ENCODE assay signal across 18 mouse cellular contexts in genomic region chr4:153968063-153968462, GRCm38 (mm10). TPM values are rescaled to one million over a fixed set of nuclear protein-coding genes. Genes with fewer than 3 reads are reported as not detected.
DNase-seq lines count a peak whose midpoint lies in the region; ATAC-seq and TF ChIP-seq lines count a peak whose summit lies in the region.
"Had no signal": no experiment of that assay in that cellular context is flagged by ENCODE, and none has a peak within 500 bp of the region (broad histone marks: within the 10 kb centered on the region; RNA-seq: fewer than 3 reads in every experiment).

No protein-coding gene starts in this region.

- no peak overlapping the region for H3K9ac ChIP-seq in midbrain, postnatal 0 days (replicated peaks; ENCODE audit: low read length, poor library complexity, severe bottlenecking)
- H3K9ac ChIP-seq in midbrain, embryonic 15.5 days: no peak overlapping the region
- H3K9ac ChIP-seq: forebrain, embryonic 12.5 days; hindbrain, embryonic 15.5 days had no signal

- ATAC-seq in midbrain, postnatal 0 days (ENCODE audit: low FRiP score): no peak
- no peak for ATAC-seq in midbrain, embryonic 15.5 days (replicated peaks)

- no peak overlapping the region for H3K4me2 ChIP-seq in midbrain, postnatal 0 days (ENCODE audit: low read depth, low read length, poor library complexity, severe bottlenecking)
- no peak overlapping the region for H3K4me2 ChIP-seq in midbrain, embryonic 15.5 days
- H3K4me2 ChIP-seq: forebrain, embryonic 12.5 days; hindbrain, embryonic 15.5 days; liver, embryonic 11.5 days had no signal

- TF ChIP-seq CTCF in cerebellum, adult 2 months (IDR thresholded peaks at IDR 0.05; ENCODE audit: borderline replicate concordance, insufficient read depth, low read depth, low read length): 0 out of 2 replicates have a peak, but pooled peaks have one; percentile 4
- peak; percentile 12 for TF ChIP-seq CTCF in left cerebral cortex, adult 2 months (IDR thresholded peaks at IDR 0.05)
- TF ChIP-seq CTCF in midbrain, postnatal 0 days (IDR thresholded peaks at IDR 0.05): peak; percentile 49

- H3K9me3 ChIP-seq in midbrain, postnatal 0 days (ENCODE audit: low read length): no peaks in the 10 kb centered on the region
- H3K9me3 ChIP-seq in midbrain, embryonic 15.5 days: no peaks in the 10 kb centered on the region
- H3K9me3 ChIP-seq: forebrain, embryonic 12.5 days; hindbrain, embryonic 15.5 days had no signal

- TF ChIP-seq POLR2A in cerebellum, adult 2 months (IDR thresholded peaks at IDR 0.05; ENCODE audit: borderline replicate concordance, insufficient read depth, low read length): no peak

- H3K36me3 ChIP-seq in midbrain, postnatal 0 days (ENCODE audit: insufficient read depth, low read length): peaks cover 58% of the 10 kb centered on the region
- H3K36me3 ChIP-seq in midbrain, embryonic 15.5 days (replicated peaks): peaks cover 10% of the 10 kb centered on the region; the same call in 1 of the 2 replicates

- no peaks in the 10 kb centered on the region for H3K4me1 ChIP-seq in cerebellum, adult 2 months (ENCODE audit: control insufficient read depth, insufficient read depth, low read length)
- H3K4me1 ChIP-seq in midbrain, postnatal 0 days (ENCODE audit: insufficient read depth, low read length): no peaks in the 10 kb centered on the region
- peaks cover 4% of the 10 kb centered on the region for H3K4me1 ChIP-seq in midbrain, embryonic 15.5 days

- 86% methylated on average over 2 of the region's 2 CpGs for WGBS in cerebellum, adult 2 months
- 91% methylated on average over 2 of the region's 2 CpGs for WGBS in midbrain, postnatal 0 days
- WGBS in midbrain, embryonic 15.5 days: 86% methylated on average over 2 of the region's 2 CpGs

- H3K27ac ChIP-seq in cerebellum, adult 2 months (ENCODE audit: insufficient read depth, low read length): no peak overlapping the region
- no peak overlapping the region for H3K27ac ChIP-seq in left cerebral cortex, adult 2 months
- H3K27ac ChIP-seq in midbrain, postnatal 0 days (ENCODE audit: low read depth, low read length): no peak overlapping the region
- no peak overlapping the region for H3K27ac ChIP-seq in midbrain, embryonic 15.5 days
- H3K27ac ChIP-seq: forebrain, embryonic 12.5 days; heart, adult 2 months; hindbrain, embryonic 15.5 days had no signal

- intact Hi-C loops in left cerebral cortex, adult 2 months (cut with DNase I): no loop called here

- no peak overlapping the region for H3K4me3 ChIP-seq in cerebellum, adult 2 months (replicated peaks; ENCODE audit: insufficient read depth, low read depth, low read length)
- H3K4me3 ChIP-seq in left cerebral cortex, adult 2 months: no peak overlapping the region
- H3K4me3 ChIP-seq in midbrain, postnatal 0 days (ENCODE audit: low read depth, low read length): no peak overlapping the region
- H3K4me3 ChIP-seq in midbrain, embryonic 15.5 days: no peak overlapping the region
- H3K4me3 ChIP-seq: forebrain, embryonic 12.5 days; heart, adult 2 months; hindbrain, embryonic 15.5 days had no signal

- DNase-seq in cerebellum, adult 2 months: no peak
- DNase-seq in cerebellum, adult 8-10 months: no peak
- DNase-seq in left cerebral cortex, adult 2 months (ENCODE audit: extremely low spot score in 1 of 2, low spot score in 2 of 2): no peak
- DNase-seq in left cerebral cortex, adult 8-10 months (ENCODE audit: low spot score in 2 of 2): no peak
- no peak for DNase-seq in midbrain, postnatal 0 days (ENCODE audit: low spot score)
- DNase-seq in MN1 (ENCODE audit: low spot score): no peak
- DNase-seq in cerebellum, postnatal 10 days: no peak
- DNase-seq: cerebellum, adult 9-11 months; gastrocnemius, postnatal 14 days; heart, adult 2 months; heart, postnatal 36 days; kidney, adult 11 months; kidney, postnatal 10 days; right cerebral cortex, postnatal 4 days had no signal

- no peaks in the 10 kb centered on the region for H3K27me3 ChIP-seq in cerebellum, adult 2 months (ENCODE audit: control insufficient read depth, insufficient read depth, low read length)
- no peaks in the 10 kb centered on the region for H3K27me3 ChIP-seq in midbrain, postnatal 0 days (ENCODE audit: insufficient read depth, low read length)
- no peaks in the 10 kb centered on the region for H3K27me3 ChIP-seq in midbrain, embryonic 15.5 days (replicated peaks)
- H3K27me3 ChIP-seq: forebrain, embryonic 12.5 days; hindbrain, embryonic 15.5 days had no signal

RNA-seq across cellular contexts. Expression of gene Dffb, which starts 6.9 kb away (rescaled TPM):
- 21.6 and 27.3 TPM in 2 replicates for polyA plus RNA-seq in cerebellum, adult 2 months (2012; rRNA removed)
- 10 to 100 TPM; 15.1 to 17.9 TPM for total RNA-seq in left cerebral cortex, adult 2 months (2021)
- total RNA-seq in left cerebral cortex, adult 8-10 months (2022): 10 to 100 TPM in 3 of 4 experiments, 1 to 10 TPM in 1; 9.4 to 14.0 (median 11.4) TPM
- total RNA-seq in midbrain, postnatal 0 days (2014; rRNA removed): 19.8 and 20.8 TPM in 2 replicates
- 9.7 and 10.1 TPM in 2 replicates for polyA plus RNA-seq in midbrain, postnatal 0 days (2015; fragmentation: Nextera tagmentation; extraction: Ambion mirVana)
- polyA plus RNA-seq in midbrain, embryonic 15.5 days (2015; fragmentation: Nextera tagmentation; extraction: Ambion mirVana): 11.5 and 12.6 TPM in 2 replicates

RNA-seq across cellular contexts. Expression of gene Cep104, which starts 6.9 kb away (rescaled TPM):
- polyA plus RNA-seq in cerebellum, adult 2 months (2012; rRNA removed): 23.6 and 23.9 TPM in 2 replicates
- total RNA-seq in left cerebral cortex, adult 2 months (2021): 10 to 100 TPM; 33.6 to 34.4 TPM
- 10 to 100 TPM; 28.4 to 35.3 (median 32.8) TPM for total RNA-seq in left cerebral cortex, adult 8-10 months (2022)
- 9.6 and 11.6 TPM in 2 replicates for total RNA-seq in midbrain, postnatal 0 days (2014; rRNA removed)
- polyA plus RNA-seq in midbrain, postnatal 0 days (2015; fragmentation: Nextera tagmentation; extraction: Ambion mirVana): 11.7 and 12.0 TPM in 2 replicates
- polyA plus RNA-seq in midbrain, embryonic 15.5 days (2015; fragmentation: Nextera tagmentation; extraction: Ambion mirVana): 21.0 and 21.9 TPM in 2 replicates

RNA-seq across cellular contexts. Expression of gene A430005L14Rik, which starts 11.0 kb away (rescaled TPM):
- polyA plus RNA-seq in cerebellum, adult 2 months (2012; rRNA removed): 41.0 and 43.3 TPM in 2 replicates
- total RNA-seq in left cerebral cortex, adult 2 months (2021): 10 to 100 TPM; 24.5 to 24.9 TPM
- 10 to 100 TPM; 22.8 to 30.7 (median 24.1) TPM for total RNA-seq in left cerebral cortex, adult 8-10 months (2022)
- total RNA-seq in midbrain, postnatal 0 days (2014; rRNA removed): 31.3 and 38.4 TPM in 2 replicates
- polyA plus RNA-seq in midbrain, postnatal 0 days (2015; fragmentation: Nextera tagmentation; extraction: Ambion mirVana): 46.1 and 50.4 TPM in 2 replicates
- polyA plus RNA-seq in midbrain, embryonic 15.5 days (2015; fragmentation: Nextera tagmentation; extraction: Ambion mirVana): 58.4 and 58.8 TPM in 2 replicates

RNA-seq across cellular contexts. Expression of gene Lrrc47, which starts 43.5 kb away (rescaled TPM):
- 44.8 and 45.0 TPM in 2 replicates for polyA plus RNA-seq in cerebellum, adult 2 months (2012; rRNA removed)
- total RNA-seq in left cerebral cortex, adult 2 months (2021): 10 to 100 TPM; 56.9 to 79.2 TPM
- 10 to 100 TPM; 55.0 to 72.7 (median 62.6) TPM for total RNA-seq in left cerebral cortex, adult 8-10 months (2022)
- 24.9 and 28.1 TPM in 2 replicates for total RNA-seq in midbrain, postnatal 0 days (2014; rRNA removed)
- 15.8 and 22.6 TPM in 2 replicates for polyA plus RNA-seq in midbrain, postnatal 0 days (2015; fragmentation: Nextera tagmentation; extraction: Ambion mirVana)
- polyA plus RNA-seq in midbrain, embryonic 15.5 days (2015; fragmentation: Nextera tagmentation; extraction: Ambion mirVana): 23.1 and 25.6 TPM in 2 replicates

RNA-seq across cellular contexts. Expression of gene Smim1, which starts 58.0 kb away (rescaled TPM):
- polyA plus RNA-seq in cerebellum, adult 2 months (2012; rRNA removed): 35.5 and 39.6 TPM in 2 replicates
- 10 to 100 TPM in 1 of 2 experiments, 1 to 10 TPM in 1; 7.6 to 11.7 TPM for total RNA-seq in left cerebral cortex, adult 2 months (2021)
- 10 to 100 TPM; 11.7 to 21.4 (median 16.5) TPM for total RNA-seq in left cerebral cortex, adult 8-10 months (2022)
- 13.4 and 20.6 TPM in 2 replicates for total RNA-seq in midbrain, postnatal 0 days (2014; rRNA removed)
- 12.9 and 14.6 TPM in 2 replicates for polyA plus RNA-seq in midbrain, postnatal 0 days (2015; fragmentation: Nextera tagmentation; extraction: Ambion mirVana)
- polyA plus RNA-seq in midbrain, embryonic 15.5 days (2015; fragmentation: Nextera tagmentation; extraction: Ambion mirVana): 8.2 and 11.5 TPM in 2 replicates
